Mouse (Mus musculus) MEL-GATA-1-ER (cell line): ENCODE data around the gene Fxyd2.

Experiments
- DNase-seq: peaks from one replicate; pipeline ENCODE4 v3.0.0-alpha.2; 2012; ENCODE audit warnings: low read depth; ENCODE audit errors: extremely low read depth

The Fxyd2 gene

DNA sequence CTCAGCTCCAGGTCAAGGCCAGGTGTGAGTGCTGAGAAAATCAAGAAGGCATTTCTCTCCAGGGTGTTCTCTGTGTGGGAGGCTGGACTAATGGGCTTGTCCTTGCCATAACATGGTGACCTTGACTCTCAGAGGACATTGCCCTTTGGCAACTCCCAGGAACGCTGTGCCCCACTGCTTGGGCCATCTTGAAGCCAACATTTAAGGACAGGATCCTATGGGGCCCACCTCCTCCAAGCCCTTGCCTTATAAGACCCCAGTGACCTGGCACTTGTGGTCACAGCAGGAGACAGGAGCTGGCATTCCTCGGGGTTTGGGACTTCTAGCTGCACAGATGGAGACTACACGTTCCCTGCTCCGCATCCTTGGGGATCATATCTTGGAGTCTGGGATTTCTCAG is at the start of gene Fxyd2:
Gene Fxyd2 (plus strand): TSS at position 236 of the 400 bp plus-strand sequence.
- DNase-seq: no peak

GRCm38 (mm10) chr9:45349851-45350250 is 49.6 kb upstream of the Fxyd2 start:
- DNase-seq: no peak

- no peak for DNase-seq
Observed at GRCm38 (mm10) chr9:45355192-45355591, 44.3 kb upstream of the Fxyd2 start.

DNA sequence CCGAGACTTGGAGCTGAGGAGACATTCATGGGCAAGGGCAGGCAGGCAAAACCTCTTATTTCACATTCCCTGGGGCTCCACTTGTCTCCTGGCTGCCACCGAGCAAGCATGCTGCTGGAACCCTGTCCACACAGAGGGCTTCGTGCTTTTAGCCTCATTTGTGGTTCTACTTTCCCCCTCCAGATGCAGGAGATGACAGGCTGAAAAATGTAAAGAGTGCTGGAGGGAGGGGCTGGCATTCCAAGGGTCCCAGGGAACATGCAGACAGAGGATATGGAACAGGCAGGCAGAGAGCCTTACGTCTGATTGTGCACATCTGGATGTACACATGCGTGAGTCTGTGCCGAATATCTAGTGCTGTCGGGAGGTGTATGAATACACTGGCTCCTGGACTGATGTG is 41.1 kb upstream of the Fxyd2 start:
- DNase-seq: no peak

DNA sequence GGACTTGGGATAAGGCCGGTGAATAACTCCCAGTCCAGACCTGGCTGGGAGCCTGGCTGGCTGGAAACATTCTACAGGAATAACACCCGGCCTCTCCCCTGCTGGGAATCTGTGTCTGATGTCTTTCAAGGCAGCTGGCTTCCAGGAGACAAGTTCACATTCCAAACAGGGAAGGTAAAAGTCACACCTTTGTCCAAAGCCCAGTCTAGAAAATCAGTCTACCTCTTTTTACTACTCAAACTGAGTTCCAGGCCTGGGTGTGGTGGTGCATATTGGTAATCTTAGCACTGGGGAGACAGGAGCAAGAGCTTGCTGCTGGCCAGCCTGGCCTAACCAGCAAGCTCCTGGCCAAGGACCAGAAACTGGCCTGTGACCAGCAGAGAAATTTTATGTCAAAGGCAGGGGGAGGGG is 37.4 kb upstream of the Fxyd2 start:
- no peak for DNase-seq

DNA sequence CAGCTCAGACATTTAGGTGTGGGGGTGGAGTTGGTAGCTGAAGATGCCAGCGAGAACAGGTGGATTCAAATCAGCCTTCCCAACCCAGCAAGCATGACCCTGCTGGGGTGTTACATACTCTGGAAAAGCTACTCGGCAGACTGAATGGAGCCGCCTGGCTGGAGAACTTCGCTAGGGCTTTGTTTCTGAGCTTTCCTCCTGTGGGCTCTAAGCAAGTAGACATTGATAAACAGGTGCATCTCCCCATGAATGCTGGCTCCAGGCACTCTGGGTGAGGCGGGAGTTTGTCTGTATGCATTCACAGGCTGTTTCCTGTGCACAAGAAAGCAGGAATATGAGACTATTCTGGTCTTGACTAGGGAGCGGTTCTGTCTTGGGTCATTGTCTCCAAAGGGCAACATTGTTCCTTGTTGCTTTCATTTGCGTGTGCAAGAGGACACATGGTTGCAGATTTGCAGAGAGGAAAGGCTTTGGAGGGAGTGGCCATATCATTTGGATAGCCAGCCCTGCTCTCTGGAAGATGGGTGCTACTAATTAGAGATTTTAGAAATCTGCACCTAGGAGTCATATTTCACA is 35.7 kb upstream of the Fxyd2 start:
- no peak for DNase-seq

DNA sequence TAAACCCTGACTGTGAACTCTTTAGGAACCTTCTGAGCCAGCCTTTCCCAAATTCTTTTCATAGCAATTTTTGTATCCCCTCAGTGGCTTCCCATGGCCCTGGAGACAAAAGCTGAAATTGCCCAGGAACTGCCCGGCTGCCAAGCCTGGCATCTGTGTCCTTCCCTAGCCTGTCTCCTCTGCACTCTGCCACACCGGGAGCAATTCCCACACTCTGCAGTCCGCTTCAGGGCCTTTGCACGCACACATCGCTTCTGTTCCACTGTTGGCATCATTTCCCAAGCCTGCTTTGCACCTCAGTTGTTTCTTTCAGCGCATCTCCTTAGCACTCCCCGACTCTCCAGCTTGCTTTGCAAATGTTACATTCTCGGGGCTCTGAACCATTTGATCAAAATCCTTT is 31.8 kb upstream of the Fxyd2 start:
- DNase-seq: no peak

GRCm38 (mm10) chr9:45368341-45368901 is 31.0 kb upstream of the Fxyd2 start:
- DNase-seq: no peak

GRCm38 (mm10) chr9:45370117-45370561 is 29.3 kb upstream of the Fxyd2 start, which contains the start of gene Fxyd6:
TSS of gene Fxyd6 (plus strand) at chr9:45370185.
- DNase-seq: no peak

DNA sequence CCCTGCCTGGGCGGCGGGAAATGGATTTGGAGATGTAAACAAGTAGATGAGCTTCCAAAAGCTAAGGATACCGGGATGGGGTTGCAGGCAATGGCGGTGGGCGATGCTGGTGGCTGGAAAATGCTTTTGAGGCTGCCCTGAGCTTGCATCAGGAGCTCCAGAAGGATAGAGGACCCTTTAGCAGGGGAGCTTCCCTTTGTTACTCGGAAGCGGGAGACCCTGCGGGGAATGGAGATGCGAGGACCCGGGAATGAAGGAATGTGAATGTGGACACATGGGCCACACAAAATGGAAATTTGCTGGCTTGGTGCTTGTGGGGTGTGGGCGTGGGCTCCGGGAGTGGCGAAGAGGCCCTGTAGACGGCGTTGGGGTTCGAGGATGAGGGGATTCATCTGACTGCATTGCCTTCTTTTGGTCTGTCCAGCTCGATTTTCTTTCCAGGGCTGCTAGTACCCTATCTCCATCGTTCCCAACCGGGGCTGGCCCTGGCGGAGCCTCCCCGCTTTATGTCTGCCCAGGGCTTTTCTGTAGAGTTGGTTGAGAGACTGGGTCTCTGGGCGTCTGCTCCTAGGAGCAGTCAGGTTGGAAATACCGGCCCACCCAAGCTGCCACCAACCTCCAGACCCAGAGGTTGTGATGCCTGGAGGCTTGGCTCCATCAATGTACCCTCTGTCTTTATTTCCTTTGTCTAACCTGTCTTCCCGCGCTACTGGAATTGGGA is 28.7 kb upstream of the Fxyd2 start:
- no peak for DNase-seq

- DNase-seq: no peak
Observed at GRCm38 (mm10) chr9:45371337-45371707, 28.1 kb upstream of the Fxyd2 start.

- no peak for DNase-seq
Observed at GRCm38 (mm10) chr9:45373896-45374295, 25.6 kb upstream of the Fxyd2 start.

DNA sequence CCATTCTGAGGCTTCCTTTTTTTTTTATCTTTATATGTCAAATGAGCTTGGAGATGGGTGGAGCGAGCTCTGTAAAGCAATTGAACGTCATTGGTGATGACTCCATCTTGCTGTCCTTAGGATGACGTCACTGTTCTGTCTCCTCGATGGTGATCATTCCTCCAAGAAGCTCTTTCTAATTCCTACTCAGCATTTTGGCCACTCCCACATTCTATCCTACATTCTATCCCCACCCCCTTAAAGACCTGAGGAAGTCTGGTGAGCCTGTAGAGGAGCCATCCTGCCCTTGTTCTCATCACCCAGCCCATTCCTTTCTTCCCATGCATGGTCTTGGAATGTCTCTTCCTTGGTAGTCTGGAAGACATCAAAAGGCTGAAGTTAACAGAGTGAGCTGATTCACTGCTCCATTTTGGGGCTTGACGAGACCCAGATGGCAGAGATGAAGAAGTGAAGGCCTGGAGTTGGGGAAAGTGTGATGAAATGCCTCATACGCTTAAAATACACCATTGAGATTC is 24.4 kb upstream of the Fxyd2 start:
- DNase-seq: no peak

GRCm38 (mm10) chr9:45376427-45376826 is 23.0 kb upstream of the Fxyd2 start:
- no peak for DNase-seq

DNA sequence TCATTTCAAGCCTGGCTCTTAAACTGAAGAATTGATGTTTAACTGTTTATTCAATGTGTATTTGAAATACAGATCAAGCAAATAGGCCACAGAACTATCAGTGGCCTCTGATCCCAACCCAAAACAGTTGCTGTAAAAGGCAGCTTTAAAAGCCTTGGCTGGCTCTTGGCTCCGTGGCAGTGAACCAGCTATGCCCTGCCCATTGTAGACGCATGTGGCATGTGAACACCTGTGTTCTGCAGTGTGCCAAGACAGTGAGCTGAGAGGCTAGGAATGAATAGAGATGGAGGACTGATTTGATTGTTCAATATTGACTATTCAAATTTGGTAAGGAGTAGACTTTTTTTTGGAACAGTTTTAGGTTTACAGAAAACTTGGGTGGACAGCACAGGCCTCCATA is 22.6 kb upstream of the Fxyd2 start:
- no peak for DNase-seq

- DNase-seq: no peak
Observed at GRCm38 (mm10) chr9:45380411-45381251, 18.8 kb upstream of the Fxyd2 start.

- DNase-seq: no peak
Observed at GRCm38 (mm10) chr9:45382336-45382735, 17.1 kb upstream of the Fxyd2 start.

GRCm38 (mm10) chr9:45382834-45383233 is 16.6 kb upstream of the Fxyd2 start:
- no peak for DNase-seq

DNA sequence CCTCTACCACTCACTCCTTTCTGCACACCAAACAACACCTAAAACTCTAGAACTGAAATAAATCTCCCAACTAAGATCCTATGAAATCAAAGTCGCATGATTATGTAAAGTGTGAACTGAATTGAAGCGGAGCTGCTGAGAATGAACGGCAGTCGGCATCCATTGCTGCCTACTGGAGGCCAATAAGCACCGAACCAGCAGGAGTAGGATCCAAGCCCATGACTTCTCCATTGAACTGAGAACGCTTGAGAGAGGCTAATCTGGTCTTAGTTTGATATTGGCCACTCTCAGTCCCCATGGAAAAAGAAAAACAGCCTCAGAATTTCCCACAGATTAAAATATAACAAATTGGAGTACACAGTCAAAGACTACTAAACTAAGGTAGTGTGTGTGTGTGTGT is 15.6 kb upstream of the Fxyd2 start:
- no peak for DNase-seq

DNA sequence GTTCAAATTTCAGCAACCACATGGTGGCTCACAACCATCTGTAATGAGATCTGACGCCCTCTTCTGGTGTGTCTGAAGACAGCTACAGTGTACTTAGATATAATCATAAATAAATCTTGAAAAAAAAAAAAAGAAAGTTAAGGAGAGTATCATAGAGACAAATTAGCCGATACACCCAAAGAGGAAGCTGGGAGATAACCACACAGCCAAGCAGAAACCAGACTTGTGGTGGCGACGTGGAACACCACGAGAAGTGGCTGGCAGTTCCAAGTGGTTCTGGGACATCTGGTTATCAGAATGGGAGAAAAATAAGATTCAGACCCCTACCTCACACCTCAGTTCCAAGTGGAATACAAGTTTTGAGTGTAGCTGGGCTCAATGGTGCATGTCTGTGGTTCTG is 12.8 kb upstream of the Fxyd2 start:
- DNase-seq: peak; percentile 51

- peak; percentile 50 for DNase-seq
Observed at GRCm38 (mm10) chr9:45388385-45388994, 11.0 kb upstream of the Fxyd2 start.
